Mouse (Mus musculus): ENCODE results near the gene H2-Ke6.

DNA sequence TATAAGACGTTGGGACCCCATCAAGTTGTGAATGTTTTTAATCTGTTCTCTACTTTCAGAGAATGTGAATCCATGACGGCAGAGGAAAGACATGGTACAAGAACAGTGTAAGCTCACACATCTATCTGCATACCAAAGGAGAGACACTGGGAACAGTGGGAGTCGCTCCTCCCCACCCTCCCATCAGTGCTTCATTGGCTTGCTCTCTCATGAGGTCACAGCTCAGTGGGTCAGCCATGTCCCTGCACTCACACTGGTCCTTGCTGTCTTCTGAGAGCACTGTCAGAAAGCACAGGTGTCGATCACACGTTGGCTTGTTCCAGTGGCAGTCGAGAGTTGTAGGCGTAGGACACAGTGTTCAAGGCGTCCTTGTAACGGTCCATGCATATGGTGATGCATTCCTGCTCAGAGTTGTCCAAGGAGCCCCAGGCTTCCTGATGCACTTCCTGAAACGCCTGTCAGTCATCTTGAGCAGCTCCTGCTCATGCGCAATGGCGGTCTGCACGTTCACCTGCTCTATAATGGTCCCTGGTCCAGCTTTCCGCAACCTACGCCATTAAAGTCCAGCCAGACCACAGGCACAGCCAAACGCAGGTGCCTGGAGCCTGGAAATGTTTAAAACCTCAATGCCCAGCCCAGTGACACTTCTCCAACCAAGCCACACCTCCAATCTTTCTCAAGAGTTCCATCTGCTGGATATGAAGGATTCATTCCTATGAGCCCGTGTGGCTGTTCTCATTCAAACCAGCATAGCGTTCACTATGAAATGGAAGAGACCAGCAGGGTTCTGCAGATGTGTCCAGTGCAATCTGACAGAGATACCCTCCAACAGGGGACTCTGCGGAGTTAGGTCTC is 47.5 kb downstream of the H2-Ke6 start:
- TF ChIP-seq GATA1 (IDR thresholded peaks at IDR 0.05; ENCODE audit: borderline replicate concordance, low read length) (no peak), FLI1 (IDR thresholded peaks at IDR 0.05; ENCODE audit: low read length) (no peak)

All from megakaryocyte, embryonic 14.5 days (primary cell).